Mouse (Mus musculus) cerebellum, adult (tissue): ENCODE results near the gene Ddx41.

ENCODE experiments used
- ATAC-seq: cut with Nextera tagmentation; 2 replicates; pipeline ENCODE4 v1.9.2; 2017; ENCODE audit warnings: mild to moderate bottlenecking, moderate library complexity, mixed read lengths; ENCODE audit not compliant: insufficient number of reproducible peaks, low FRiP score, low TSS enrichment

Gene Ddx41

GRCm38 (mm10) chr13:55543447-55543846 lies 7.0 kb upstream of the Ddx41 start:
- no peak for ATAC-seq

GRCm38 (mm10) chr13:55542891-55543290 lies 6.4 kb upstream of the Ddx41 start:
- ATAC-seq, result no peak

DNA sequence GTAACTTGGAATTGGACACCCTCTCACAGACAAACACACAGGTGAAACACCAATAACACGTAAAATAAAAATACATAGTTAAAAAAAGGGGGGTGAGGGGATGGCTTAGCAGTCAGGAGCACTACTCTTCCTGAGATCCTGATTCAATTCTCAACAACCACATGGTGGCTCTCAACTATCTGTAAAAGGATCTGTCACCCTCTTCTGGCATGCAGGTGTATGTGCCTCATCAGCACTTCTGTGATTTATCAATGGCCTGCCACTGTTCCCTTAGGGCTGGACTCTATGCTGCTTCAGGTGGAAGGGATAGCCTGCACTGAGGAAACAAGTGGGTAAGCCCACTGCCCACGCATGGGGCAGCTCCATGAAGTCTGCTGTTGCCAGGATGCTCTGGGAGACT lies 4.5 kb upstream of the Ddx41 start:
- ATAC-seq, result no peak

GRCm38 (mm10) chr13:55535796-55536193 lies 663 bp downstream of the Ddx41 start:
- no peak for ATAC-seq

- no peak for ATAC-seq
These were observed 1.3 kb downstream of the Ddx41 start for GRCm38 (mm10) chr13:55535191-55535590.

DNA sequence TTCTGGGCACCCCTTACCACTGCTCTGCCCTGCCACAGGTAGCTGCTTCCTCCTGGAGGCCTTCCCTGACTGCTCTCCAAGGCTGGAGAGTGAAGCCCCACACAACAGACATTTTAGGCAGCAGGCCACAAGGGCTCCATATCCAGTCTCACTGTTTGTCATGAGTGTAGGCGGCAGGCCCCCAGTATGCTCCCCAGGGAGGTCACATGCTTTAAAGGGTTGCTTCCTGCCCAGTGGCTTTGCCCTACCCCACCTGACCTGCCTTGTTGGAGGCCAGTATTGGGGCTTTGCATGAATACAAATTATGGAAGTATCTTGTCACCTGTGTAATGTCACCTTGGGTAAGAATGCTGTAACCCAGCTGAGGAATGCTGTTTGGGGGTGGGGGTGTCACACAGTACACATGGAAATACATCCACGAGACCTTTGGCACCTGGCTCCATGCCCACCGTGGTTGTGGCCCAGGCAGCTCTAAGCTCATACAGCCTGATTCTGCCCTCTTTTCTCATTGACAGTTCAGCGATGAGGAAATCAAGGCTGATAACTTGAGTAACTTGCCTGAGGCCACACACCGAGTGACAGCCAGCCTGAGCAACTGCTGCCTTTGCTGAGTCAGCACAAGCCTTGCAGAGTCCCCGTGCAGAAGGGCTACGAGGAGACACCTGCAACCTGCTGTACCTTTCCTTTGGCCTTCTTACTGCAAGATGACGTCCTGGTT lies 7.1 kb downstream of the Ddx41 start, which contains the start of gene Dok3:
Gene Dok3 (minus strand): TSS at position 99 of the 718 bp plus-strand sequence.
- ATAC-seq, result no peak

DNA sequence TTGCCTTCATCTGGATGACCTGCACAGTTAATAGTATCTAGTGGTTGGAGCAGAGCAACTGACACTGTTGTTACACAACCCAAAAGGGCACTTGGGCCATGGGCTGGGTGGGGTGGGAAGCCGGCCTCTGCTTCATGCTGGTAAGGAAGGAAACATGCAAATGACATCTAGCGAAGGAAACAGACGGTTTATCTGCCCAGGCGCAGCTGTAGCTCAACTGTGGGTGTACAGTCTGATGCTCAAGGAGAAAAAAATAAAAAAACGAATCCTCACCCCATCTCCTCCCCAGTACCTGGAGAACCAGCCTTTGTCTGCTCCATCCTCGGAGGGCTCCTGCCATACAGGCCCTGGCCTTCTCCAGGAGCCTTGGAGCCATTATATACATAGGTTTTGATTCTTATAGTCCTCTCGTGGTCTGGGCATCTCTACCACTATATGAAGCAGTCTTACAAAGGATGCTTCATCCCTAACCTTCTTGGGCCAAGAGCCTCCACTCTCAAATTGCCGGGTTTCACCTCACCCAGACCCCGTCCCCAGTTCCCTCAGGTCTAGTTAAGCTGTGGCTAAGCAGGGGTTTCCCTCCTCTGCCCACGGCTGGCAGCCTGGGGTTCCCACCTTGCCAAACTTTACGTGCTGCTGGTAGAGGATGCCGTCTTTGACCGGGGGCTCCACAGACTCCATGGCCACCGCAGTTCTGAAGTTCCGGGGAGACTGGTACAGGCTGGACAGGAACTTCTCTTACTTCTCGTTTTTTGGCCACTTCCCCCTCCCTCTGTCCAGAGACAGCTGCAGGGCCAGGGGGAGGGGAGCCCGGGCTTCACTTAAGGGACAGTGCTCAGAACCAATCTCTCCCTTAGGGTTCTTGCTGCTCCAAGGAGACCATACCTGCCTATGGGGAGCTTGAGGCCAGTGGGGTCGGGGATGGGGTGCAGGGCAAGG lies 8.4 kb downstream of the Ddx41 start:
- no peak for ATAC-seq

DNA sequence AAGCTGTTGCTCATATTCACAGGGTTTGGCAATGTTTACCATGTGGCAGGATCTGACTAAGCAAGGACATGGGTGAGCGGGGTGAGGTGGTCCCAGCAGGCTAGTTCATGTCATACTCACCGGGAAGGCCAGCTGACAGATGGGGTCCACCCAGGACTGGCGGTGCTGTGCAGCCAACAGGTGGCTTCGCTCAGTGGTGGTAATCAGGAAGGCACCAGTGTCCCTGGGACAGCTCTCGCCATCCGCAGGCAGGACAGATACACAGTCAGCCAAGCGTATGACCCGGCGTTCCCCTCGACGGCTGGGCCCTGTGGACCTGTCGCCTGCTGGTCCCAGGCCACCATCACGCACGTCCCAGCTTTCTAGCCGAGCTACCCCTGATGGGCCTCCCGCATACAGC lies 9.2 kb downstream of the Ddx41 start:
- ATAC-seq, result no peak

GRCm38 (mm10) chr13:55525733-55526553 lies 10.5 kb downstream of the Ddx41 start:
- no peak for ATAC-seq

DNA sequence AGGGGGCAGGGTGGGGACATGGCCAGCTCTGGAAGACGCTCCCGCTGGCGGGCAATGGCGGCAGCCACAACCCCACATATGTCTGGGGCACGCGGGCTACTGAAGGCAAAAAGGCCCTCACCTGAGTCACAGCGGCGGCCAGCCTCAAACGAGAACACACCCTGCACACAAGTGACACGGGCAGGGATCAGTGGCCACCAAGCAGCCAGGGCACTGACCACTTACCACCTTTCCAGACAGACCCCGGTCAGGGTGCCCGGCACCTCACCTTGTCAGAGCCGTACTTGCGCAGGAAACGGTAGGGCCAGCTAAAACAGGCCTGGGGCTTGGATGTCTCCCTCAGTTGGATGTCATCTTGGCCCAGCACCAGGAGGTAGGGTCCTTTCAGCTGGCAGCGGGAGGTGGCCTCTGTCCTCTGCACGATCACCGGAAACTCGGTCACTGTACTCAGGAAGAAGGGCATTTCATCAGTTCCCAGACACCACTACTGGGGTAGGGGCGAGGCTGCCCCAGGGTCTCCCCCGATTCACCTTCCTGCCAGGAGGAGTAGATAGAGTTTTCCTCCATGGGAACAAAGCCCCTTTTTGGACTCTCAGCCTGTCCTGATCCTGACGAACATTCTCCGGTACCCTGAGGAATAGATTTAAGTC lies 12.4 kb downstream of the Ddx41 start:
- ATAC-seq, result no peak

GRCm38 (mm10) chr13:55523278-55523677 lies 13.2 kb downstream of the Ddx41 start:
- ATAC-seq, result no peak

DNA sequence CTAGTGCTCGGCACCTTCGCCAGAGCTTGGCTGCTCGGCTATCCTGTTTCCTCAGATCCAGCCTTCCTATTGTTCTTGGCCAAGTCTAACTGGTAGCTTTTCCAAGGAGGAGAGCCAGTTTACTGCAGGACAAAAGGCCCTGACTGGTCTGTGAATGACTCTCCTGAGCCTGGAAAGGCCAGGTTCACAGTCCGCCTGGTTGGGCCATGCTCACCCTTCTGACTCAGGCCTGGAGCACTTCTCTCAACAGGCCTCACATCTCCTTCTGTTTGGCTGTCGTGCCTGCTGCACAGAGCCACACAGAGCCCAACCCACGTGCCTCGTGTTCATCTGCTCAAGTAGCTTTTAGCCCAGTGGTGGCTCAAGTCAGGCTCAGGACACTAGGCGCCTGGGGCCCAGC lies 13.7 kb downstream of the Ddx41 start:
- ATAC-seq, result no peak

DNA sequence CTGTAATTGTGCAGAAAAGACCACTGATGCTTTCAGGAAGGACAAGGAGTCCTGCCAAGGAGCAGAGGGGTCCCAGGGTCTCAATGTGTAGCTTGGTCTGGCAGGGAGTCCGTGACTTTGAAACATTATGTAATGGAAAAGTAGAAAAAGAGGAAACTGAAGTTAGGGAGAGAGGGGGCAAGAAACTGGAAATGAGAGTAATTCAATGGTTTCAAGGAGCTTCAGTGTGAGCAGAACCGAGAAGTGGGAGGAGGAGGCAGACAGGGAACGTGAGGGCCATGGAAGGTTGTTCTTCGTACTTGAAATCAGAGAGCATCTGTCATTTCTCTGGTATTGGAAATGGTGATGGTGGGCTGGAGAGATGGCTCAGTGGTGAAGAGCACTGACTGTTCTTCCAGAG lies 16.9 kb downstream of the Ddx41 start:
- no peak for ATAC-seq

- no peak for ATAC-seq
These were observed 19.5 kb downstream of the Ddx41 start for GRCm38 (mm10) chr13:55516955-55517354.

DNA sequence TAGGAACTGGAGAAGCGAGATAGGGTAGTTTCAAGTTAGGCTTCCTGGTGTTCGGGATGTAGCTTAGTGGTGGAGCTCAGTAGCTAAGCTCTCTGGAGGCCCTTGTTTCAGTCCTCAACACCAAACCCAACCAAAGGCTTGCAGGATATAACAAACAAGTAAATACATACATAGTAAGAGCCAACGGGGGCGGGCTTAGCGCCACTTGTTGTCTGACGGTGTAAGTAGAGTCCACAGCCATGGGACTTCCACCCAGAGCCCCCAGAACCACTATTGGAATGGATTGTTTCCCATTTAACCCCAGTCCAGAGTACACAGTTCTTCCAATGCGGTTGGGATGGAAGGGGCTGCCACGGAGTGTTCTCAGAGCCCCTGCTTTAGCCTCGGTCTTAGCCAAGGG lies 22.6 kb downstream of the Ddx41 start:
- ATAC-seq, result no peak

DNA sequence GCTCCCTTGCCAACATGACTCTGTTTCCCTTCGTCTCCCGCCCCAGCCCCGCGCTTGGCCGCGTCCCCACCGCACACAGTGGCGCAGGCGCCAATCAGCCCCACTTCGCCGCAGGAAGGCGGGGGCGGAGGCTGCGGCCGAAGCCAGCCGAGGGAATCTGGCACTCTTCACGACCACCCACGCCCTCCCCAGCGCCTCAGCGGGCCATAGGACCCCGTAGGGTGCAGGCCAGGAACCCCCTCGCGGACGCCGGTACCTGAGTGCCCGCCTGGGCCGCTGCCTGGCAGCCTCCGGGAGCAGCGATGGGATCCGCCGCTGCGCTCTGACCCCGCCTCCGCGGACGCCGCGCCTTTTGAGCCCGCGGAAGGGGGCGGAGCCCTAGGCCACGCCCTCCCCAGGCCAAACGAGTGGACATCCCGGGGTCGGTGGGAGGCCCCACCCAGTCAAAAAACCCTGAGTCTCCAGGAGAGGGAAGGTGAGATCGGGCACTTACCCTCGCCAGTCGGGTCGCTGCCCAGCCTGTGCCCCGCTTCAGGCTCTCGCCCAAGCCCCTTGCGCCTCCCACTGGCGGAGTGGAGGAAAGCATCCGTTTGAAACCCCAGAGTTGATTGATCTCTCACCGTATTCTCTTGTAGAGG lies 23.2 kb downstream of the Ddx41 start, which contains the start of gene Pdlim7:
Gene Pdlim7 (minus strand): TSS at position 566 of the 638 bp plus-strand sequence.
- ATAC-seq, result peak; percentile 71

- 0 out of 2 replicates have a peak, but pooled peaks have one; percentile 19 for ATAC-seq
These were observed 24.0 kb downstream of the Ddx41 start for GRCm38 (mm10) chr13:55512379-55513031.

DNA sequence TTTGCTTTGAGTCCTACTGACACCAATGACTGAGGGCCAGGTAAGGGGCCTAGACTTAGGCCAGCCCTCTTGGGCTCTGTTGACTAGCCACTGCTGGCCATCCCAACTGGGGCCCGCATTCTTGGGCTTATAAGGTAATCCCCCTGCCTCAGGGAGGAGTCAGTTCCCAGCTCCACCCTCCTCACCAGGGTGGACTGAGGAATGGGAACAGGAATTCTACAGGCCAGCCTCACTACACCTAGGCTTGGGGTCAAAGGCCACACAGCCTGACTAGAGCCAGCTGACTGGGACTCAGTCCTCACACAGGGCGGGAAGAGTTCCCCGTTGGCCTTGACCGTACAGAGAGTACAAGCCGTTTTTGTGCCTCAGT lies 25.0 kb downstream of the Ddx41 start:
- no peak for ATAC-seq
